Mouse (Mus musculus) lung, embryonic 14.5 days (tissue): ENCODE results near the gene Llgl1. TPM values are rescaled to one million over a fixed set of nuclear protein-coding genes. Genes with fewer than 3 reads are reported as not detected.

ENCODE experiments used
- ATAC-seq: fragments of 200-750 bp; cut with Nextera tagmentation; 2 replicates; pipeline ENCODE4 v1.8.0; 2017; ENCODE audit warnings: mild to moderate bottlenecking, moderate TSS enrichment, moderate library complexity; ENCODE audit not compliant: insufficient read depth
- DNase-seq: peaks from one replicate; pipeline ENCODE4 v3.0.0-alpha.2; 2015
- H3K27ac ChIP-seq: fragments of 300-500 bp; sonication (generic); 2 replicates; pipeline ENCODE4 v1.5.1; 2014; ENCODE audit warnings: low read depth, mild to moderate bottlenecking, moderate library complexity
- H3K27me3 ChIP-seq: fragments of 300-500 bp; sonication (generic); 2 replicates; pipeline ENCODE4 v1.6.1; 2014; ENCODE audit warnings: low read length, control low read depth; ENCODE audit not compliant: insufficient read depth
- H3K36me3 ChIP-seq: fragments of 300-500 bp; sonication (generic); 2 replicates; pipeline ENCODE4 v1.6.1; 2014; ENCODE audit warnings: control low read depth; ENCODE audit not compliant: insufficient read depth
- H3K4me1 ChIP-seq: fragments of 300-500 bp; sonication (generic); 2 replicates; pipeline ENCODE4 v1.6.1; 2014; ENCODE audit warnings: antibody characterized with exemption, control low read depth; ENCODE audit not compliant: insufficient read depth
- H3K4me2 ChIP-seq: fragments of 300-500 bp; sonication (generic); 2 replicates; pipeline ENCODE4 v1.6.1; 2014; ENCODE audit warnings: mild to moderate bottlenecking
- H3K4me3 ChIP-seq: fragments of 300-500 bp; sonication (generic); 2 replicates; pipeline ENCODE4 v1.5.1; 2014; ENCODE audit warnings: low read depth, low read length
- H3K9ac ChIP-seq: fragments of 300-500 bp; sonication (generic); 2 replicates; pipeline ENCODE4 v1.6.1; 2014
- H3K9me3 ChIP-seq: fragments of 300-500 bp; sonication (generic); 2 replicates; pipeline ENCODE4 v1.6.1; 2016; ENCODE audit warnings: low read depth, low read length, control low read depth
- CTCF ChIP-seq: IDR thresholded peaks from 2 replicates; pipeline ENCODE4 v1.5.1; 2016; ENCODE audit warnings: antibody characterized with exemption, low read depth
- WGBS: fragments of 180-500 bp; shearing (Covaris S2); extraction: QIAGEN DNeasy Blood & Tissue Kit; methylation state at CpG from one replicate; pipeline ENCODE4 v1.1.7; 2014; 5-methylcytosine and 5-hydroxymethylcytosine counted together
- microRNA-seq: library from miRNA; unstranded; fragments of <30 nt; microRNA quantifications from one replicate; pipeline ENCODE4, GENCODE M21; 2016; ENCODE audit warnings: borderline number of aligned reads
- polyA plus RNA-seq: library from polyadenylated mRNA; unstranded; fragments of >200 nt; fragmentation: Nextera tagmentation; extraction: Ambion mirVana; gene quantifications from 2 replicates; pipeline ENCODE4 v1.2.1, GENCODE M21; 2014

Gene Llgl1
- polyA plus RNA-seq, 1 experiment from 2014 or later = 69.6 TPM

DNA sequence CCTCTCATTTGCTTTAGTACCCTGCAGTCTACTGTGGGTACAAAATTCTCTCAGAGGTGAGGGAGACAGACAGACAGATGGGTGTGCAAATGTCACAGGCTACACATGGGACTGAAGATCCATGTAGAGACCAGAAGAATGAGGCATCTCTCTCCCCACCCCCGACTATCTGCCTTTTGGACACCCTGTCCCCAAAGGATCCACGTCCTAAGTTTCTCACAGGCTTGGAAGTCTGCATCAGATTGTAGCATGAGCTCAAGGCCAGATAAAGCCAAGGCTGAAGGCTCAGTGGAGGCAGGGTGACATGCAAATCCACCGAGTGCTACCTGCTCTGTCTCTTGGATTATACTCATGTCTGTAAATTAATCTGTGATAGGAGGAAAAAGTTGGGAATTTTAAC lies 37.0 kb downstream of the Llgl1 start:
- Histone ChIP-seq H3K9me3 (no peaks in the 10 kb centered on the region), H3K27me3 (no peaks in the 10 kb centered on the region), H3K4me3 (no peak overlapping the region), H3K36me3 (peaks cover 38% of the 10 kb centered on the region), H3K4me1 (no peaks in the 10 kb centered on the region), H3K4me2 (no peak overlapping the region), H3K9ac (no peak overlapping the region), H3K27ac (no peak overlapping the region)
- 87% methylated on average over 3 of the region's 3 CpGs for WGBS
- TF ChIP-seq CTCF = no peak
- ATAC-seq (no peak), DNase-seq (no peak)

DNA sequence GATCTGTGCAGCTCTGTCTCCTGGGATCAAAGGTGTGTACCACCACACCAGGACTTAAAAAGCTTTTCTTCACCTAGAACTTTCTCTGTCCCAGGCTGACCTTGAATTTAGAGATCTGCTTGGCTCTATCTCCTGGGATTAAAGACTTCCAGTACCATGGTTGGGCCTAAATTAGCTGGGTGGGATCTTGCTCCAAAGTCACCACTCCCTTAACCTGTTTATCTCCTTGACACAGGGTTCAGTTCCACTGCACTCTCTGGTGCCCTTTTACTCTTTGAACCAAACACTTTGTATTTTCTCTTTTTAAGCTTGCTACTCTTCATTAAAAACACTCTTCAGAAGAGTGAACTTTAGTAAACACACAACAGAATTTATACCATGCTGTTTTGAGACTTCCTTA lies 37.9 kb downstream of the Llgl1 start:
- DNase-seq (no peak), ATAC-seq (no peak)
- no peak overlapping the region for H3K27ac ChIP-seq
- no peak for TF ChIP-seq CTCF
- no peaks in the 10 kb centered on the region for H3K4me1 ChIP-seq
- H3K36me3 ChIP-seq = peaks cover 39% of the 10 kb centered on the region
- no peak overlapping the region for H3K9ac ChIP-seq
- H3K4me2 ChIP-seq = no peak overlapping the region
- H3K27me3 ChIP-seq = no peaks in the 10 kb centered on the region
- no peaks in the 10 kb centered on the region for H3K9me3 ChIP-seq
- no peak overlapping the region for H3K4me3 ChIP-seq

DNA sequence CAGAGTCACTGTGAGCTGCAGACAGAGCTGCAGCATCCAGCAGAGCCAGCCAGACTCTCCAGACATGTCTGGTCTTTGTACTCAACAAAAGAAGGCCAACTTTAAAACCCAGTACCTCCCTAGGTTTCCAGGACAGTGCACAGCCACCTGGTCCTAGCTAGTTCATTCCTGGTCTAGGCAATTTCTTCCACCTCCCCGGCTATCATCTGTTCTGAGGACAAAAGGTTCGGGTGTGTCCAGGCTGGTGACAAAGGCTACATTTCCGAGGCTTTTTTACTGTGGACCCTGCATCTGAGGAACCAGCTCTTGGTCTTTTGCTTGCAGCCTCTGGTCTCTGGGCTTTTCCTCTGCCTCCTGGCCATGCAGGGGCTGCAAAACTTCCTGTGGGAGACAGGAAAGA lies 40.8 kb downstream of the Llgl1 start:
- Histone ChIP-seq H3K4me3 (no peak overlapping the region), H3K27me3 (no peaks in the 10 kb centered on the region), H3K36me3 (peaks cover 63% of the 10 kb centered on the region), H3K4me2 (no peak overlapping the region), H3K9me3 (no peaks in the 10 kb centered on the region), H3K4me1 (no peaks in the 10 kb centered on the region), H3K27ac (no peak overlapping the region), H3K9ac (no peak overlapping the region)
- ATAC-seq (no peak), DNase-seq (no peak)
- no peak for TF ChIP-seq CTCF
- 93% methylated on average over 3 of the region's 3 CpGs for WGBS

DNA sequence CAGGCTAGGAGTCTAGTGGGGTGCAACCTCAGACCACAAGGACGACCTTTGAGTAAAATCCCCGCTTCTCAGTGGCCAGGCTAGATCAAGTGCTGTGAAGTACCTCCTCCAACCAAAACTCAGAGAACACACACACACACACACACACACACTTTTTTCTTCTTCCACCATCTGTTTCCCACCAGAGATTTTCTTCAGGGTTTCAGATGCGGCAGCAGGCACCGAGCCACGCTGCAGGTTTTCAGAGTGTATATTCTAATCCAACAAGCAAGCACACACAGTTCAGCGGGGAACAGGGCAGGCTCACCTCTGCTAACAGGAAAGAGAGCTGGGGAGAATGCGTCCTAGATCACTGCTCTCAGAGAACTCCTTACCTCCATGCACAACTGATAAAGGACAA lies 56.0 kb downstream of the Llgl1 start:
- no peak overlapping the region for H3K4me3 ChIP-seq
- WGBS = 87% methylated on average over 7 of the region's 7 CpGs
- peaks cover 83% of the 10 kb centered on the region for H3K36me3 ChIP-seq
- H3K4me1 ChIP-seq = no peaks in the 10 kb centered on the region
- TF ChIP-seq CTCF = no peak
- H3K9me3 ChIP-seq = no peaks in the 10 kb centered on the region
- DNase-seq = no peak
- no peaks in the 10 kb centered on the region for H3K27me3 ChIP-seq
- H3K27ac ChIP-seq = no peak overlapping the region
- H3K9ac ChIP-seq = no peak overlapping the region
- no peak for ATAC-seq
- no peak overlapping the region for H3K4me2 ChIP-seq

DNA sequence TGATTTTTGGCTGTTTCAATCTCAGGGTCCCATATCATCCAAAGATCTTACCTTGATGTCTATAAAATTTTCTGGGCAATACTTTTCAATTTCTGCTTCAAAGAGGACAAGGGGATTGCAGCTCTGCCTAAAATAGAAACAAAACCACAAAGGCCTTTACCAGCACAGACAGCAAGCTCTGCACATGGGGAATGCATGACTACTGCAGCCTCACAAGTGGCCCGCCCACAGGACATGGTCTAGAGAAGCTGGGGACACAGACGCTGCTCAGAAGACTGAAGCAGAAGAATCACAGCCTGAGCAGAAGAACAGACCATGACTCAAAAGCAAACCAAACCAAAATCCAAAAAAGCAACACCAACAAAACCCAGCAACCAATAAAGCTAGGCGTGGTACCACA lies 62.2 kb downstream of the Llgl1 start:
- no peak for ATAC-seq
- DNase-seq = no peak
- H3K27ac ChIP-seq = no peak overlapping the region
- no peaks in the 10 kb centered on the region for H3K27me3 ChIP-seq
- H3K9me3 ChIP-seq = no peaks in the 10 kb centered on the region
- no peaks in the 10 kb centered on the region for H3K4me1 ChIP-seq
- WGBS = 92% methylated on average over 3 of the region's 3 CpGs
- no peak for TF ChIP-seq CTCF
- no peak overlapping the region for H3K4me2 ChIP-seq
- no peak overlapping the region for H3K4me3 ChIP-seq
- H3K36me3 ChIP-seq = peaks cover 51% of the 10 kb centered on the region
- H3K9ac ChIP-seq = no peak overlapping the region

Small RNA genes lying within 50 kb of the gene (microRNA-seq; reads per million reads assigned to microRNA genes)
- gene Mir5100 = 0.95 reads per million

Other genes starting within 250 kb of the Llgl1 start
- gene Drg2, start 245.1 kb upstream of the Llgl1 start, polyA plus RNA-seq = 105 and 109 TPM in 2 replicates
- gene Myo15, start 230.4 kb upstream of the Llgl1 start, polyA plus RNA-seq = 0.03 and 0.08 TPM in 2 replicates
- gene Alkbh5, start 163.3 kb upstream of the Llgl1 start, polyA plus RNA-seq = 32.3 and 33.5 TPM in 2 replicates
- gene Flii, start 27.5 kb downstream of the Llgl1 start, polyA plus RNA-seq = 86.2 and 88.6 TPM in 2 replicates
- gene Mief2, start 28.7 kb downstream of the Llgl1 start, polyA plus RNA-seq = 12.9 and 15.3 TPM in 2 replicates
- gene Top3a, start 77.6 kb downstream of the Llgl1 start, polyA plus RNA-seq = 20.2 and 22.2 TPM in 2 replicates
- gene Smcr8, start 77.8 kb downstream of the Llgl1 start, polyA plus RNA-seq = 6.6 and 8.3 TPM in 2 replicates
- 62.0 and 63.6 TPM in 2 replicates for gene Shmt1, start 112.0 kb downstream of the Llgl1 start, polyA plus RNA-seq
- 34.4 and 36.3 TPM in 2 replicates for gene Dhrs7b, start 130.9 kb downstream of the Llgl1 start, polyA plus RNA-seq
- 66.4 and 73.4 TPM in 2 replicates for gene Tmem11, start 179.5 kb downstream of the Llgl1 start, polyA plus RNA-seq
- 19.1 and 24.5 TPM in 2 replicates for gene Natd1, start 215.0 kb downstream of the Llgl1 start, polyA plus RNA-seq
- gene Map2k3, start 232.3 kb downstream of the Llgl1 start, polyA plus RNA-seq = 100.0 and 102 TPM in 2 replicates